Mouse (Mus musculus): ENCODE results near the gene Npat. TPM values are rescaled to one million over a fixed set of nuclear protein-coding genes. Genes with fewer than 3 reads are reported as not detected.

The Npat gene
- 4.9 and 5.1 TPM in 2 replicates for polyA plus RNA-seq (2015; fragmentation: Nextera tagmentation; extraction: Ambion mirVana)

DNA sequence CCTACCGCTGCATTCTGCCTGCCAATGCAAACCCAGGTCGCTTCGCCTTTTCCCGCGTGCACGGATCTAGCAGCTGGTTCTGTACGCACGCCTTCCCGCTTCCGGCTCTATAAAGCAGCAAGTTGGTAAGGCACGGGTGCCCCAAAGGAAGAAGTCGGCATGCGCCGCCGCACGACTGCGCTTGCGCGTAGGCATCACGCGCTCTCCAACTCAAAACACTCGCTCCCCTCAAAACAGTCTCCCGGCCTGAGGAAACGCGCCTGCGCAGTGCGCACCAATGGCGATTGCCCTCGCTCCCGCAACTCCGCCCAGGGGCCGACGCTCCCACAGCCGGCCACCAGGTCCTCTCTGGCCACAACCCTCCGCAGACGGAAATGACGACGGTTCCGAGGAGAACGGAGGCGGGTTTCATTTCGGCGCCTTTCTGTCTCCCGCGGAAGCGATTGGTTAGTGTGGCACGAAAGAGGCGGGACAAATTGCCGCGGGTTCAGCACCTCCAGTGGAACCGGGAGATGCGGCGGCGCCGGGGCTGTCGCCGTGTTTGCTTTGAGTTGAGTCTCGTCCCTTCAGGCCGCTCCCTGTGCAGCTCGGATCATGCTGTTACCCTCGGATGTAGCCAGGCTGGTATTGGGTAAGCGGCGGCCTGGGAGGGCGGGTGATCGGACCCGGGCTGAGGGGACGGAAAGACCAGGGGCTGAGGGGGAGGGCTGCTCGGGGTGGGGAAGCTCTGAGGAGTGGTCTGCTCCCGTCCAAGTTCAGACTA is at the start of gene Npat, which contains the start of gene Atm:
Gene Npat, plus strand, starts transcription at position 490 of the 763 bp plus-strand sequence.
Gene Atm, minus strand, starts transcription at position 183 of the 763 bp plus-strand sequence.
- ATAC-seq (ENCODE audit: low FRiP score, low TSS enrichment) (peak; percentile 100), DNase-seq (ENCODE audit: low spot score) (peak; percentile 100)
- Histone ChIP-seq H3K27me3 (ENCODE audit: control insufficient read depth, insufficient read depth, low read length) (no peaks in the 10 kb centered on the region), H3K4me1 (replicated peaks; ENCODE audit: control insufficient read depth, insufficient read depth) (0 out of 2 replicates have a peak, but pooled peaks cover 2% of the 10 kb centered on the region), H3K27ac (replicated peaks) (peak within 1 kb of the TSS; percentile 94), H3K9me3 (ENCODE audit: control insufficient read depth, low read length) (no peaks in the 10 kb centered on the region), H3K4me3 (ENCODE audit: low read depth, low read length) (peak within 1 kb of the TSS; percentile 79), H3K9ac (ENCODE audit: low read length) (peak within 1 kb of the TSS; percentile 84), H3K36me3 (ENCODE audit: control insufficient read depth, insufficient read depth, low read length) (no peaks in the 10 kb centered on the region), H3K4me2 (replicated peaks; ENCODE audit: low read depth) (peak within 1 kb of the TSS; percentile 90)
- under 1% methylated on average over 68 of the region's 69 CpGs for WGBS
- TF ChIP-seq CTCF (IDR thresholded peaks at IDR 0.05; ENCODE audit: low read depth) (peak; percentile 57), EP300 (optimal IDR thresholded peaks at IDR 0.05) (no peak)

DNA sequence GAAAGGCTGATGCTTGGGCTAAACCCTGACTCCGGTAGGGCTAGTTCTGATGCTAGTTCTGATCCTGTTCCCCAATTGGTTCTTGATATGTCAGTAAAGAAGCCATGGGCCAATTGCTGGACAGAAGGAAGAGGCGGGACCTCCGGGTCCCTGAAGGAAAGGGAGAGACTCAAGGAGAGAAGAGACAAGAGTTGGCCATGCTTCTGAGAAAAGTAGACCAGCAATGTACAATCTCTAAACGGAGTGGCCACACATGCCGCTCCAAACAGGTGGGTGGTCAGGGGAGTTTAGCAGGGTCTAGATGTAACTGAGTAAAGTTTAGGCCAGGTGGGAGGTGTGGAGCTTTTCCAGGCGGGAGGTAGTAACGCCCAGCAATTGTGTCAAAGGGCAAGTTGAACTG is 28.8 kb upstream of the Npat start:
- H3K4me3 ChIP-seq (ENCODE audit: low read depth, low read length) = no peak overlapping the region
- no peaks in the 10 kb centered on the region for H3K4me1 ChIP-seq (replicated peaks; ENCODE audit: control insufficient read depth, insufficient read depth)
- H3K9me3 ChIP-seq (ENCODE audit: control insufficient read depth, low read length) = no peaks in the 10 kb centered on the region
- H3K4me2 ChIP-seq (replicated peaks; ENCODE audit: low read depth) = no peak overlapping the region
- no peak for DNase-seq (ENCODE audit: low spot score)
- WGBS = 88% methylated on average over 7 of the region's 7 CpGs
- no peaks in the 10 kb centered on the region for H3K27me3 ChIP-seq (ENCODE audit: control insufficient read depth, insufficient read depth, low read length)
- no peak overlapping the region for H3K9ac ChIP-seq (ENCODE audit: low read length)
- H3K27ac ChIP-seq (replicated peaks) = no peak overlapping the region
- 0 out of 2 replicates have a peak, but pooled peaks cover 2% of the 10 kb centered on the region for H3K36me3 ChIP-seq (ENCODE audit: control insufficient read depth, insufficient read depth, low read length)
- TF ChIP-seq EP300 (optimal IDR thresholded peaks at IDR 0.05) (no peak), CTCF (IDR thresholded peaks at IDR 0.05; ENCODE audit: low read depth) (no peak)
- ATAC-seq (ENCODE audit: low FRiP score, low TSS enrichment) = no peak

DNA sequence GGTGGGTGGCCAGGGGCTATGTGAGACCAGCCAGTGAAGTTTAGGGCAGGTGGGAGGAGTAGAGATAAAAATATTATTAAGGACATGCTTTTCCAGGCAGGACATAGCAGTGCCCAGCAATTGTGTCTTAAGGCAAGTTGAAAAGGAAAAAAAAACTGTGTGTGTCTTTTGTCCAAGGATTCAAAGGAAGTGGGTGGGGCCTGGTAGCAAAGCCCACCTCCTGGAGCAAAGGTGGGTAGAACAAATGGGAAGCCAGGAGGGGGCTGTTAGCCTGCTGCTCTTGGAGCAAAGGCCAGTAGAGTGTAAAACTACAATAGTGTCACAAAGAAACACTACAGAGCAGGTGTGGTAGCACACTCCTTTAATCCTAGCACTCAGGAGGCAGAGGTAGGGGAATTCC is 22.8 kb upstream of the Npat start:
- TF ChIP-seq CTCF (IDR thresholded peaks at IDR 0.05; ENCODE audit: low read depth) (no peak), EP300 (optimal IDR thresholded peaks at IDR 0.05) (no peak)
- no peak overlapping the region for H3K4me2 ChIP-seq (replicated peaks; ENCODE audit: low read depth)
- no peaks in the 10 kb centered on the region for H3K27me3 ChIP-seq (ENCODE audit: control insufficient read depth, insufficient read depth, low read length)
- ATAC-seq (ENCODE audit: low FRiP score, low TSS enrichment) (no peak), DNase-seq (ENCODE audit: low spot score) (no peak)
- H3K27ac ChIP-seq (replicated peaks) = no peak overlapping the region
- H3K36me3 ChIP-seq (ENCODE audit: control insufficient read depth, insufficient read depth, low read length) = peaks cover 2% of the 10 kb centered on the region; the same call in 1 of the 2 replicates
- no peak overlapping the region for H3K4me3 ChIP-seq (ENCODE audit: low read depth, low read length)
- H3K4me1 ChIP-seq (replicated peaks; ENCODE audit: control insufficient read depth, insufficient read depth) = no peaks in the 10 kb centered on the region
- no peak overlapping the region for H3K9ac ChIP-seq (ENCODE audit: low read length)
- no peaks in the 10 kb centered on the region for H3K9me3 ChIP-seq (ENCODE audit: control insufficient read depth, low read length)

DNA sequence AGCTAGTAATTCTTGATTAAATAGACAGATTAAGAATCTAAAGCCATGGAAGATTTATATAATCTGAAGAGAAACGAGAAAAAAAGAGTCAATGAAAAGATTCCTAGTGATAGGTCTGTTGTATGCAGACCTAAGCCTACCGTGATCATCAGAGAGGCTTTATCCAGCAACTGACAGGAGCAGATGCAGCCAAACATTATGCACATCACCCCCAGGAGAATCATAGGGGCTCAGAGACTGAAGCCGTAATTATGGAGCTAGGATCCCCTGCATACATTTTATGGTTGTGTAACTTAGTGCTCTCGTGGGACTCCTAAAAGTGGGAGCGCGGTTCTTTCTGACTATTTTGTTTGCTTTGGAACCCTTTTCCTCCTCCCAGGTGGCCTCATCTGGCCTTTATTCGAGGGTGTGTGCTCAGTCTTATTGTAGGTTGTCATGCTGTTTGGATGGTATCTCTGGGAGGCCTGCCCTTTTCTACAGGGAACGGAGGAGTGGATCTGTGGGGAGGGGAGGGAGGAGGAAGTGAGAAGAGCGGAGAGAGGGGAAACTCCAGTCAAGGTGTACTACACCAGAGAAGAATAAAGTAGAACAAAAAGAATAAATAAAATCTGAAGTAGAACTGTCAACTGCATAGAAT is 19.4 kb upstream of the Npat start:
- no peak for DNase-seq (ENCODE audit: low spot score)
- H3K4me3 ChIP-seq (ENCODE audit: low read depth, low read length) = no peak overlapping the region
- peaks cover 4% of the 10 kb centered on the region; the same call in 1 of the 2 replicates for H3K36me3 ChIP-seq (ENCODE audit: control insufficient read depth, insufficient read depth, low read length)
- ATAC-seq (ENCODE audit: low FRiP score, low TSS enrichment) = no peak
- no peaks in the 10 kb centered on the region for H3K27me3 ChIP-seq (ENCODE audit: control insufficient read depth, insufficient read depth, low read length)
- H3K27ac ChIP-seq (replicated peaks) = no peak overlapping the region
- H3K4me1 ChIP-seq (replicated peaks; ENCODE audit: control insufficient read depth, insufficient read depth) = no peaks in the 10 kb centered on the region
- WGBS = 64% methylated on average over 9 of the region's 9 CpGs
- no peak overlapping the region for H3K4me2 ChIP-seq (replicated peaks; ENCODE audit: low read depth)
- H3K9me3 ChIP-seq (ENCODE audit: control insufficient read depth, low read length) = no peaks in the 10 kb centered on the region
- TF ChIP-seq EP300 (optimal IDR thresholded peaks at IDR 0.05) = no peak
- no peak for TF ChIP-seq CTCF (IDR thresholded peaks at IDR 0.05; ENCODE audit: low read depth)
- no peak overlapping the region for H3K9ac ChIP-seq (ENCODE audit: low read length)

DNA sequence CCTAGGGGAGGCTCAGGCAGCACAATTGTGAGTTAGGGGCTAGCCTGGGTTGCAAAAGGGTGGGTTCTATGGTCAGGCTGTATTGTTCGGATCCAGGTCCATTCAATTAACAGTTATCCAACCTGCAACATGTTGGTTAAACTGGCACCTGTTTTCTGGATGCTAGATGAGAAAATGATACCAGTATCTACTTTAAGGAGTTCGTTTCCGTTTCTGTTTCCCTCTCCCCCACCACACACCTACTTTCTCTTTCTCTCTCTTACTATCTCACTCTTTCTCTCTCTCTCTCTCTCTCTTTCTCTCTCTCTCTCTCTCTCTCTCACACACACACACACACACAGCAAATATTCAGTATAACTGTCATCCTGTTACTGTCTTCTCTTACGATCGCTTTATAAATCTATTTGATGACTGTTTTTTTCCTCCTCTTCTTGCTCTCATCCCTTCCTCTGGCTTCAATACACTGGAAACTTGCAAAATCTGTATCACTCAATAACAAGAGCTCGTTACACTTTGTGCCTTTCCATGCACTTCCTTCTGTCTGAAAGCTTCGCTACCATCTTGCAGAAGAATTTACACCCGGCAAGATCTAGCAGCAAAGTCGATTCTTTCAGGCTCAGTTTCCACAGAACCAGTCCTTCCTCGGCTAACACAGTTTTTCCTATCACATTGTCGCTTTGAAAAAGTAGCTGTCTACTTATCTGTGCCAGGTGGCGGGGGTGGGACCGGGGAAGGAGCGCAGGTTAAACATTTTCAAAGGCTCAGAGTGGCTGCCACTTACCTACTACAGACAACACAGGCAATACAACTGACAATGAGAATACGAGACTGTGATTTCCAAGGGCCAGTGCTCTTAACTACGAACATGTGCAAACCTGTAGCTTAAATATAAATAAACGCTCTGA is 1.2 kb upstream of the Npat start:
- DNase-seq (ENCODE audit: low spot score) (peak; percentile 45), ATAC-seq (ENCODE audit: low FRiP score, low TSS enrichment) (no peak)
- peak overlapping the region; percentile 61 for H3K4me3 ChIP-seq (ENCODE audit: low read depth, low read length)
- no peaks in the 10 kb centered on the region for H3K36me3 ChIP-seq (ENCODE audit: control insufficient read depth, insufficient read depth, low read length)
- H3K4me1 ChIP-seq (replicated peaks; ENCODE audit: control insufficient read depth, insufficient read depth) = 0 out of 2 replicates have a peak, but pooled peaks cover 2% of the 10 kb centered on the region
- H3K27ac ChIP-seq (replicated peaks) = peak overlapping the region; percentile 86
- 9% methylated on average over 17 of the region's 17 CpGs for WGBS
- H3K9me3 ChIP-seq (ENCODE audit: control insufficient read depth, low read length) = no peaks in the 10 kb centered on the region
- TF ChIP-seq EP300 (optimal IDR thresholded peaks at IDR 0.05) = no peak
- no peak for TF ChIP-seq CTCF (IDR thresholded peaks at IDR 0.05; ENCODE audit: low read depth)
- peak overlapping the region; percentile 58 for H3K9ac ChIP-seq (ENCODE audit: low read length)
- no peaks in the 10 kb centered on the region for H3K27me3 ChIP-seq (ENCODE audit: control insufficient read depth, insufficient read depth, low read length)
- peak overlapping the region; percentile 74 for H3K4me2 ChIP-seq (replicated peaks; ENCODE audit: low read depth)
